Mouse (Mus musculus) liver, adult 2 months (tissue): ENCODE results near the gene Zfp37.

Experiments used
- CTCF ChIP-seq: fragments of 200-500 bp; IDR thresholded peaks from 2 replicates; pipeline ENCODE4 v1.5.1; 2011; ENCODE audit warnings: low read depth, low read length, control low read depth
- POLR2A ChIP-seq: fragments of 200-500 bp; IDR thresholded peaks from 2 replicates; pipeline ENCODE4 v1.6.1; 2011; ENCODE audit warnings: low read length, control low read depth; ENCODE audit not compliant: insufficient read depth; ENCODE audit errors: extremely low read depth

DNA sequence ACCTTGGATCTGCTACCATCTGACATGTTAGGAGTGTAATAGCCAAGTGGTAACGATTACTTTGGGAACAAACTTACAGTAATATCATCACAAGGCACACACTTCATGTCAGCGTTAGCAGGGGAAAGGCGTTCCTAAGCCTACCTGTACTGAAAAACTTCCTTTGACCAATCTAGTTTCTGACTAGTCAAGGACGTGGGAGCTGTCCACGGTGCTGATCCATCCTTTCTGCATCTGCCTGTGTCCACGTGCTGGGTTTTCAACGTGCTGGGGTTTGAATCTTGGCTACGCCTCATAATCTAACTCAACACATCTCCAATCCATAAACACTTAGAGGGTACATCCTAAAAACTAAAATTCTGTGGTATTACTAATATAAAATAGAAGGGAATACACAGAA, 26.1 kb upstream of the Zfp37 start:
- TF ChIP-seq CTCF = no peak
- TF ChIP-seq POLR2A = no peak
